Mouse (Mus musculus) brain, embryonic 14.5 days (tissue): ENCODE data around the gene Gpr156.

Source experiments
- CTCF ChIP-seq: fragments of 200-500 bp; IDR thresholded peaks from 2 replicates; pipeline ENCODE4 v1.5.1; 2012; ENCODE audit warnings: inconsistent platforms, mild to moderate bottlenecking, moderate library complexity, borderline replicate concordance; ENCODE audit not compliant: insufficient read depth, insufficient read length; ENCODE audit errors: extremely low read depth
- POLR2A ChIP-seq: fragments of 200-500 bp; IDR thresholded peaks from 2 replicates; pipeline ENCODE4 v1.6.1; 2012; ENCODE audit warnings: mild to moderate bottlenecking, inconsistent platforms, borderline replicate concordance; ENCODE audit not compliant: poor library complexity, insufficient read depth, insufficient read length, severe bottlenecking; ENCODE audit errors: extremely low read depth

- TF ChIP-seq CTCF (no peak), POLR2A (no peak)
Measured at GRCm38 (mm10) chr16:37869470-37870231, 46.6 kb upstream of the Gpr156 start.
